Mouse (Mus musculus): Measurements from ENCODE around the gene Tmc8. TPM values are rescaled to one million over a fixed set of nuclear protein-coding genes. Genes with fewer than 3 reads are reported as not detected.

The Tmc8 gene
- polyA plus RNA-seq, 1 experiment from 2014 or later: 1.2 TPM

- H3K27me3 ChIP-seq: peaks cover 15% of the 10 kb centered on the region
- 92% methylated on average over 14 of the region's 14 CpGs for WGBS
Observed at GRCm38 (mm10) chr11:117776085-117776792, 5.6 kb upstream of the Tmc8 start.

GRCm38 (mm10) chr11:117777111-117777510, 4.8 kb upstream of the Tmc8 start:
- Histone ChIP-seq H3K4me1 (peaks cover 38% of the 10 kb centered on the region), H3K27me3 (peaks cover 24% of the 10 kb centered on the region), H3K4me3 (no peak overlapping the region), H3K9me3 (replicated peaks) (no peaks in the 10 kb centered on the region), H3K9ac (no peak overlapping the region), H3K36me3 (no peaks in the 10 kb centered on the region), H3K27ac (no peak overlapping the region), H3K4me2 (replicated peaks) (no peak overlapping the region)
- WGBS: 92% methylated on average over 5 of the region's 5 CpGs
- ATAC-seq (ENCODE audit: low FRiP score): no peak

More at GRCm38 (mm10) chr11:117776085-117776792, 5.6 kb upstream of the Tmc8 start:
- no peak for ATAC-seq (ENCODE audit: low FRiP score)
- H3K27ac ChIP-seq: no peak overlapping the region
- H3K9ac ChIP-seq: no peak overlapping the region
- H3K4me2 ChIP-seq (replicated peaks): no peak overlapping the region
- H3K4me1 ChIP-seq: peaks cover 30% of the 10 kb centered on the region
- H3K4me3 ChIP-seq: no peak overlapping the region
- peaks cover 2% of the 10 kb centered on the region; the same call in 1 of the 2 replicates for H3K36me3 ChIP-seq
- H3K9me3 ChIP-seq (replicated peaks): no peaks in the 10 kb centered on the region

GRCm38 (mm10) chr11:117778031-117778430, 3.8 kb upstream of the Tmc8 start:
- Histone ChIP-seq H3K9ac (no peak overlapping the region), H3K27ac (no peak overlapping the region), H3K27me3 (peaks cover 33% of the 10 kb centered on the region), H3K4me3 (no peak overlapping the region), H3K4me2 (replicated peaks) (no peak overlapping the region), H3K4me1 (peaks cover 45% of the 10 kb centered on the region), H3K36me3 (no peaks in the 10 kb centered on the region), H3K9me3 (replicated peaks) (no peaks in the 10 kb centered on the region)
- ATAC-seq (ENCODE audit: low FRiP score): no peak
- WGBS: 96% methylated on average over 11 of the region's 11 CpGs

GRCm38 (mm10) chr11:117778851-117779433, 2.9 kb upstream of the Tmc8 start:
- Histone ChIP-seq H3K27ac (peak overlapping the region; percentile 74), H3K9me3 (replicated peaks) (no peaks in the 10 kb centered on the region), H3K27me3 (peaks cover 40% of the 10 kb centered on the region), H3K4me2 (replicated peaks) (peak overlapping the region; percentile 62), H3K4me1 (peaks cover 53% of the 10 kb centered on the region), H3K9ac (0 out of 2 replicates have a peak overlapping the region, but pooled peaks have one; percentile 39), H3K36me3 (no peaks in the 10 kb centered on the region), H3K4me3 (peak overlapping the region; percentile 25; the same call in 1 of the 2 replicates)
- WGBS: 59% methylated on average over 12 of the region's 12 CpGs
- ATAC-seq (ENCODE audit: low FRiP score): no peak

GRCm38 (mm10) chr11:117779434-117780198, 2.3 kb upstream of the Tmc8 start:
- Histone ChIP-seq H3K9ac (peak overlapping the region; percentile 39), H3K4me3 (peak overlapping the region; percentile 25), H3K36me3 (no peaks in the 10 kb centered on the region), H3K27me3 (peaks cover 47% of the 10 kb centered on the region), H3K4me2 (replicated peaks) (peak overlapping the region; percentile 62), H3K27ac (peak overlapping the region; percentile 74), H3K9me3 (replicated peaks) (no peaks in the 10 kb centered on the region), H3K4me1 (peaks cover 53% of the 10 kb centered on the region)
- ATAC-seq (ENCODE audit: low FRiP score): peak; percentile 67
- WGBS: 3% methylated on average over 38 of the region's 38 CpGs

- peaks cover 52% of the 10 kb centered on the region for H3K27me3 ChIP-seq
- peak overlapping the region; percentile 62 for H3K4me2 ChIP-seq (replicated peaks)
- H3K4me1 ChIP-seq: peaks cover 53% of the 10 kb centered on the region
- peak overlapping the region; percentile 25 for H3K4me3 ChIP-seq
- H3K9ac ChIP-seq: peak overlapping the region; percentile 39
- H3K27ac ChIP-seq: peak overlapping the region; percentile 74; the same call in 1 of the 2 replicates
- no peaks in the 10 kb centered on the region for H3K36me3 ChIP-seq
- 1% methylated on average over 17 of the region's 17 CpGs for WGBS
- no peaks in the 10 kb centered on the region for H3K9me3 ChIP-seq (replicated peaks)
- no peak for ATAC-seq (ENCODE audit: low FRiP score)
Observed at GRCm38 (mm10) chr11:117780199-117780515, 1.7 kb upstream of the Tmc8 start.

GRCm38 (mm10) chr11:117780582-117781111, 1.2 kb upstream of the Tmc8 start:
- H3K27ac ChIP-seq: 0 out of 2 replicates have a peak overlapping the region, but pooled peaks have one; percentile 74
- H3K9ac ChIP-seq: peak overlapping the region; percentile 39; the same call in 1 of the 2 replicates
- H3K27me3 ChIP-seq: peaks cover 53% of the 10 kb centered on the region
- 2% methylated on average over 19 of the region's 19 CpGs for WGBS
- peak overlapping the region; percentile 62 for H3K4me2 ChIP-seq (replicated peaks)
- H3K9me3 ChIP-seq (replicated peaks): no peaks in the 10 kb centered on the region
- no peaks in the 10 kb centered on the region for H3K36me3 ChIP-seq
- ATAC-seq (ENCODE audit: low FRiP score): no peak
- H3K4me3 ChIP-seq: peak overlapping the region; percentile 25
- peaks cover 53% of the 10 kb centered on the region for H3K4me1 ChIP-seq

- ATAC-seq (ENCODE audit: low FRiP score): no peak
- Histone ChIP-seq H3K9ac (no peak overlapping the region), H3K27ac (peak overlapping the region; percentile 14; the same call in 1 of the 2 replicates), H3K4me2 (replicated peaks) (peak overlapping the region; percentile 62), H3K9me3 (replicated peaks) (no peaks in the 10 kb centered on the region), H3K36me3 (no peaks in the 10 kb centered on the region), H3K4me3 (0 out of 2 replicates have a peak overlapping the region, but pooled peaks have one; percentile 25), H3K27me3 (peaks cover 53% of the 10 kb centered on the region), H3K4me1 (peaks cover 55% of the 10 kb centered on the region)
- 23% methylated on average over 18 of the region's 18 CpGs for WGBS
Observed at GRCm38 (mm10) chr11:117781199-117781821, 566 bp upstream of the Tmc8 start.

- 37% methylated on average over 9 of the region's 9 CpGs for WGBS
- no peaks in the 10 kb centered on the region for H3K36me3 ChIP-seq
- ATAC-seq (ENCODE audit: low FRiP score): no peak
- H3K4me2 ChIP-seq (replicated peaks): peak overlapping the region; percentile 54
- no peaks in the 10 kb centered on the region for H3K9me3 ChIP-seq (replicated peaks)
- H3K9ac ChIP-seq: peak overlapping the region; percentile 44
- no peak overlapping the region for H3K27ac ChIP-seq
- peaks cover 55% of the 10 kb centered on the region for H3K4me1 ChIP-seq
- H3K27me3 ChIP-seq: peaks cover 53% of the 10 kb centered on the region
- H3K4me3 ChIP-seq: peak overlapping the region; percentile 30
Observed at GRCm38 (mm10) chr11:117782705-117783034, 794 bp downstream of the Tmc8 start.

GRCm38 (mm10) chr11:117783089-117783488, 1.2 kb downstream of the Tmc8 start:
- H3K27me3 ChIP-seq: peaks cover 53% of the 10 kb centered on the region
- no peak overlapping the region for H3K27ac ChIP-seq

GRCm38 (mm10) chr11:117783683-117784309, 1.9 kb downstream of the Tmc8 start:
- H3K27me3 ChIP-seq: peaks cover 53% of the 10 kb centered on the region
- 0 out of 2 replicates have a peak overlapping the region, but pooled peaks have one; percentile 44 for H3K9ac ChIP-seq
- H3K4me2 ChIP-seq (replicated peaks): peak overlapping the region; percentile 54
- peaks cover 50% of the 10 kb centered on the region for H3K4me1 ChIP-seq
- WGBS: 33% methylated on average over 10 of the region's 10 CpGs
- no peak overlapping the region for H3K27ac ChIP-seq
- ATAC-seq (ENCODE audit: low FRiP score): no peak
- H3K9me3 ChIP-seq (replicated peaks): no peaks in the 10 kb centered on the region
- 0 out of 2 replicates have a peak overlapping the region, but pooled peaks have one; percentile 30 for H3K4me3 ChIP-seq
- H3K36me3 ChIP-seq: no peaks in the 10 kb centered on the region

More at GRCm38 (mm10) chr11:117783089-117783488, 1.2 kb downstream of the Tmc8 start:
- 4% methylated on average over 30 of the region's 31 CpGs for WGBS
- Histone ChIP-seq H3K4me3 (peak overlapping the region; percentile 30), H3K9ac (peak overlapping the region; percentile 44), H3K4me1 (peaks cover 55% of the 10 kb centered on the region), H3K9me3 (replicated peaks) (no peaks in the 10 kb centered on the region), H3K36me3 (no peaks in the 10 kb centered on the region), H3K4me2 (replicated peaks) (peak overlapping the region; percentile 54)
- peak; percentile 17; the same call in 1 of the 2 replicates for ATAC-seq (ENCODE audit: low FRiP score)
